Mouse (Mus musculus) embryonic facial prominence, embryonic 11.5 days (tissue): Measurements from ENCODE around the gene Nomo1. TPM values are rescaled to one million over a fixed set of nuclear protein-coding genes. Genes with fewer than 3 reads are reported as not detected.
A peak's percentile ranks its signal among the peaks of the same experiment; 100 is the strongest.

Experiments used
- ATAC-seq: fragments of 200-750 bp; cut with Nextera tagmentation; replicated peaks from 2 replicates; pipeline ENCODE4 v1.8.0; 2017; ENCODE audit warnings: low read depth; ENCODE audit not compliant: insufficient number of reproducible peaks, low FRiP score, low TSS enrichment
- DNase-seq: peaks from one replicate; pipeline ENCODE4 v3.0.0-alpha.2; 2015; ENCODE audit warnings: low spot score
- H3K27ac ChIP-seq: fragments of 300-500 bp; sonication (generic); replicated peaks from 2 replicates; pipeline ENCODE4 v1.5.1; 2014; ENCODE audit warnings: mild to moderate bottlenecking, low read depth, low read length, control low read depth
- H3K27me3 ChIP-seq: fragments of 300-500 bp; sonication (generic); 2 replicates; pipeline ENCODE4 v1.6.1; 2014; ENCODE audit warnings: mild to moderate bottlenecking, low read length, moderate library complexity, mixed read lengths; ENCODE audit not compliant: control insufficient read depth, insufficient read depth
- H3K36me3 ChIP-seq: fragments of 300-500 bp; sonication (generic); replicated peaks from 2 replicates; pipeline ENCODE4 v1.6.1; 2014; ENCODE audit warnings: low read depth, mild to moderate bottlenecking, low read length, moderate library complexity, mixed read lengths; ENCODE audit not compliant: control insufficient read depth, insufficient read depth
- H3K4me1 ChIP-seq: fragments of 300-500 bp; sonication (generic); 2 replicates; pipeline ENCODE4 v1.6.1; 2014; ENCODE audit warnings: low read length, mixed read lengths; ENCODE audit not compliant: control insufficient read depth, insufficient read depth
- H3K4me2 ChIP-seq: fragments of 300-500 bp; sonication (generic); 2 replicates; pipeline ENCODE4 v1.6.1; 2014; ENCODE audit warnings: low read depth, mild to moderate bottlenecking, control low read depth, low read length, moderate library complexity
- H3K4me3 ChIP-seq: fragments of 300-500 bp; sonication (generic); 2 replicates; pipeline ENCODE4 v1.5.1; 2014; ENCODE audit warnings: low read depth, low read length, control low read depth
- H3K9ac ChIP-seq: fragments of 300-500 bp; sonication (generic); replicated peaks from 2 replicates; pipeline ENCODE4 v1.6.1; 2014; ENCODE audit warnings: mild to moderate bottlenecking, control low read depth, low read length
- H3K9me3 ChIP-seq: fragments of 300-500 bp; sonication (generic); replicated peaks from 2 replicates; pipeline ENCODE4 v1.6.1; 2016; ENCODE audit warnings: mild to moderate bottlenecking, low read length, inconsistent platforms, mixed read lengths; ENCODE audit not compliant: control insufficient read depth
- WGBS: fragments of 180-500 bp; shearing (Covaris S2); extraction: QIAGEN DNeasy Blood & Tissue Kit; methylation state at CpG from one replicate; pipeline ENCODE4 v1.1.7; 2014; 5-methylcytosine and 5-hydroxymethylcytosine counted together
- polyA plus RNA-seq: library from polyadenylated mRNA; unstranded; fragments of >200 nt; fragmentation: Nextera tagmentation; extraction: Ambion mirVana; gene quantifications from 2 replicates; pipeline ENCODE4 v1.2.1, GENCODE M21; 2014

The Nomo1 gene
- polyA plus RNA-seq, 1 experiment from 2014 or later: 11.3 TPM

DNA sequence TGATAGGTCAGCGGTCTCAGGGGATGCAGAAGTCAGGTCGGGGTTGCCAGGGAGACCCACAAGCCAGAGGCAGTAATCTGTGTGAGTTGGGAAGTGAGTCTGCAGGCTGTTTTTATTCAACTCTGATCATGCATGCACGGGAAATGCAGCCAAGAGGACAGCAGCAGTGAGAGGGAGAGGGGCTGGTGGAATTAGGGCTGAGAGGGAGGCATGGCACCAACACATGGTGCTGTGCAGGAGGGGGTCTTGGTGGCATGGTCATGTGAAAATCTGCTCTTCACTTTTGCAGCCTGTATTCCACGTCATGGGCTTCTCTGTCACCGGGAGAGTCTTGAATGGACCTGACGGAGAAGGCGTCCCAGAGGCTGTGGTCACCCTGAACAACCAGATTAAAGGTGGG is 16.5 kb downstream of the Nomo1 start:
- H3K4me3 ChIP-seq: no peak overlapping the region
- no peak overlapping the region for H3K4me2 ChIP-seq
- H3K4me1 ChIP-seq: no peaks in the 10 kb centered on the region
- peaks cover 2% of the 10 kb centered on the region; the same call in 1 of the 2 replicates for H3K36me3 ChIP-seq
- no peaks in the 10 kb centered on the region for H3K9me3 ChIP-seq
- H3K9ac ChIP-seq: no peak overlapping the region
- ATAC-seq (no peak), DNase-seq (no peak)
- H3K27me3 ChIP-seq: no peaks in the 10 kb centered on the region
- H3K27ac ChIP-seq: no peak overlapping the region
- 92% methylated on average over 7 of the region's 7 CpGs for WGBS

DNA sequence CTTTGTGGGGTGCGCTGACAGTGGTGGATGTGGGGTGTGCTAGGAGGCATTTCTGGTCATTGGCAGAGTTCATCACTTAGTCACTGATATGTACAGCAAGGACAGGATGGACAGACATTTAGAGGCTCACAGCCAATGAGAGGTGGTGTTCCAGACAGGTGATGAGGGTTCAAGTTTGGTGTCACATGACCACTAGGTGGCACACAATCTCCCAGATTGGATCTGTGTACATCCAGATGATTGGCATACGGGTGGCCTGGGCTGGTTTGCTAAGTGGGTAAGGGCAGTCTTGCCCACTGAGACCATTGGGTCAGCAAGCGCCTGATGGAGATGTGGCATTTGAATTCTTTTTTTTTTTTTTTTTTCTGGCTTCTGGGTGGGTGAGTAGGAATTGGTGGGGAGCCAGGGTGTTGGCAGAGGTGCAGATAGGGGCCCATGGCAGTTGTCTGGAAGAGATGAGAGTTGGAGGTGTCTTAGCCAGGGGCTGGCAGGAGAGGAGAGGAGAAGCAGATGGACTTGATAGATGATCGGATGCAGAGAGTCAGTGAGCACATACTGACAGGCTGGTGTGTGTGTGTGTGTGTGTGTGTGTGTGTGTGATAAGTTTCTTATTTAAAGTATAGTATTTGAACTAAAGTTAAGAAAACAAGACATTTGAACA is 18.8 kb downstream of the Nomo1 start:
- Histone ChIP-seq H3K4me1 (no peaks in the 10 kb centered on the region), H3K27ac (no peak overlapping the region), H3K36me3 (peaks cover 2% of the 10 kb centered on the region; the same call in 1 of the 2 replicates), H3K9me3 (no peaks in the 10 kb centered on the region), H3K4me3 (no peak overlapping the region), H3K27me3 (no peaks in the 10 kb centered on the region), H3K4me2 (no peak overlapping the region), H3K9ac (no peak overlapping the region)
- ATAC-seq (no peak), DNase-seq (peak; percentile 39)
- WGBS: 95% methylated on average over 4 of the region's 4 CpGs

DNA sequence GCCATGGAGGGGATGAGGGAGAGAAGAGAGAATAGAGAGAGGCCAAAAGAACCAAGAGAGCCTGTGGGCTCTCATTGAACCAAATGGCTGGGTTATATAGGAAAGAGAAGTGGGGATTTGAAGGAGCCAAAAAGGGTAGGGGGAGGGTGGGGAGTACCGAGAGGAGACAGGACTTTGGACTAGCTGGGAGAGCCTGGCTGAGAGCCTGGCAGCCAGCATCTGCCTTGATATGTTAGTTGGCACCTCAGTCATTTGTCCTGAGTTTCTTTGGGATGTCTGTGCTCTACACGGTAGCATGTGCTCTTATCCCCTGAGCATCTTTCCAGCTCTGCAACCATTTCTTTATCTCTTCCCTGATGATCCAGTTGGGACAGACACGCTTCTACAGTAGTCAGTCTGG is 20.1 kb downstream of the Nomo1 start:
- Histone ChIP-seq H3K4me2 (no peak overlapping the region), H3K27me3 (no peaks in the 10 kb centered on the region), H3K4me1 (no peaks in the 10 kb centered on the region), H3K36me3 (peaks cover 2% of the 10 kb centered on the region; the same call in 1 of the 2 replicates), H3K4me3 (no peak overlapping the region), H3K9ac (no peak overlapping the region), H3K9me3 (no peaks in the 10 kb centered on the region), H3K27ac (no peak overlapping the region)
- no peak for ATAC-seq
- no peak for DNase-seq
- 98% methylated on average over 3 of the region's 3 CpGs for WGBS

DNA sequence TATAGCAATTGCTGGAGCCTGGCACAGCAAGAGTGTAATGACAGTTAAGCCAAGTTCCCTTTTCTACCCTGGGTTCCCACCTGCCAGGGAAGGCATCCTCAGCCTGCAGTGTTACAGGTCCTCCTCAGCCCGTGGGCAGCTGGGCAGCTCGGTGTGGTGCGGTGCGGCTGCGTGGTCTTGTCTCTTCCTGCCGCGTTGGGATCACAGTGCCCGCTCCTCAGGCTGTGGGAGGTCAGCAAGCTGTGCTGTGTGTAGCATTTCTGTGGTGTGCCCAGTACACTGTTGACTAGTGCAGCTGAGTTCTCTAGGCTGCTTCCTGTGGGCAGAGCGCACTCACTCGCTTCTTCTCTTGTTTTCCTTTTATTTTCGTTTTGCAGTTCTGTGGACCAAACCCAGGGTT is 25.4 kb downstream of the Nomo1 start:
- DNase-seq: no peak
- Histone ChIP-seq H3K9me3 (no peaks in the 10 kb centered on the region), H3K27me3 (no peaks in the 10 kb centered on the region), H3K4me1 (no peaks in the 10 kb centered on the region), H3K4me3 (no peak overlapping the region), H3K36me3 (peaks cover 5% of the 10 kb centered on the region; the same call in 1 of the 2 replicates), H3K9ac (no peak overlapping the region), H3K4me2 (no peak overlapping the region), H3K27ac (no peak overlapping the region)
- WGBS: 91% methylated on average over 11 of the region's 11 CpGs
- no peak for ATAC-seq

DNA sequence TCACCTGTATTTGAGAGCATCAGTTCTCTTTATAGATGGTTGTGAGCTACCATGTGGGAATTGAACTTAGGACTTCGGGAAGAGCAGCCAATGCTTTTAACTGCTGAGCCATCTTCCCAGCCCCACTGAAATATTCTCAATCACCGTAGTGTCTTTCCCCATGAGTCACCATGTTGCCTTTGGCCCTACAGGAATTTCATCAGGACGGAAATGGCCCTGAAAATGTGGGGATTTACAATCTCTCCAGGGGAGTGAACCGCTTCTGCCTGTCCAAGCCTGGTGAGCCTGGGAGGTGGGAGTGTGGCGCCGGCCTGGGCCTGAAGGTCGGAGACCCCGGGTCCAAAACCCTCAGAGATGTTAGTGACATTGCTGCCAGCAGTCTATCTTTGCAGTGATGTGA is 27.2 kb downstream of the Nomo1 start:
- H3K27ac ChIP-seq: no peak overlapping the region
- H3K9me3 ChIP-seq: no peaks in the 10 kb centered on the region
- H3K27me3 ChIP-seq: no peaks in the 10 kb centered on the region
- no peak overlapping the region for H3K9ac ChIP-seq
- no peak overlapping the region for H3K4me3 ChIP-seq
- 93% methylated on average over 8 of the region's 8 CpGs for WGBS
- peaks cover 3% of the 10 kb centered on the region; the same call in 1 of the 2 replicates for H3K36me3 ChIP-seq
- no peak overlapping the region for H3K4me2 ChIP-seq
- no peaks in the 10 kb centered on the region for H3K4me1 ChIP-seq
- ATAC-seq (no peak), DNase-seq (no peak)

DNA sequence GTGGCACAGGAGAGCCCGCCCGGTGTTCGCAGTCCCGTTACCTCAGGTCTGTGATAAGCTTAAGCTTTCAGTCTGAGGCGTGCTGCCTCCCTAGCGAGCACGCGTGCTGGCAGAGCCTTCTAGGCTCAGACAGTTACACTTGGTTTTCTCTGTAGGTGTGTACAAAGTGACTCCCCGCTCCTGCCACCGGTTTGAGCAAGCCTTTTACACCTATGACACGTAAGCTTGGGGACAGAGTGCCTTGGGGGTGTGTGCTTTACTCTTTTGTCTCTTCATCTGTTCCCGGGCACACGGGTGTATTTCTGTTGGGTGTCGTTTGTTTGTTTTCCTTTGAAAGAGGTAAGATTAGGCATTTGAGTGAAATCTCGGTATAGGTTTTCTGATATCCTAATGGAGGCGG is 28.1 kb downstream of the Nomo1 start:
- Histone ChIP-seq H3K4me1 (no peaks in the 10 kb centered on the region), H3K9ac (no peak overlapping the region), H3K36me3 (peaks cover 6% of the 10 kb centered on the region; the same call in 1 of the 2 replicates), H3K27me3 (no peaks in the 10 kb centered on the region), H3K27ac (no peak overlapping the region), H3K9me3 (no peaks in the 10 kb centered on the region), H3K4me2 (no peak overlapping the region), H3K4me3 (no peak overlapping the region)
- WGBS: 95% methylated on average over 16 of the region's 16 CpGs
- ATAC-seq (no peak), DNase-seq (no peak)

DNA sequence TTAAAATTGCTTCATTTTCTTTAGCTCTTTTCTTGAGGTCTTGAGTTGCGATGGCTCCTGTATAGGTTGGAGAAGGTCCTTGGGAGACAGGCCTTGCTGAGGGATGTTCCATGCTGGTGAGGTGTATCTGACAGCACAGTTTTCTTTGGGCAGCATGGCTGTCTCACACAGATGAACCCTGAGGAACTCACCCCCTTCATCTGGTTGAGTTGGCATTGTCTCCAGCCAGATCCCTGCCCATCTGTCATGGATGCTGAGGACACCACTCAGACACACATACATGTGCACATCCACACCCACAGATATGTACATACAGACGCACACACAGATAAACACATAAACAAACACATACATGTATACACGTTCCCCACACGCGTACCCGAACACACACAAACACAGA is 29.8 kb downstream of the Nomo1 start:
- ATAC-seq: no peak
- Histone ChIP-seq H3K36me3 (peaks cover 6% of the 10 kb centered on the region; the same call in 1 of the 2 replicates), H3K27me3 (no peaks in the 10 kb centered on the region), H3K9me3 (no peaks in the 10 kb centered on the region), H3K4me2 (no peak overlapping the region), H3K4me1 (no peaks in the 10 kb centered on the region), H3K9ac (no peak overlapping the region), H3K27ac (no peak overlapping the region), H3K4me3 (no peak overlapping the region)
- WGBS: 97% methylated on average over 6 of the region's 6 CpGs
- DNase-seq: no peak

DNA sequence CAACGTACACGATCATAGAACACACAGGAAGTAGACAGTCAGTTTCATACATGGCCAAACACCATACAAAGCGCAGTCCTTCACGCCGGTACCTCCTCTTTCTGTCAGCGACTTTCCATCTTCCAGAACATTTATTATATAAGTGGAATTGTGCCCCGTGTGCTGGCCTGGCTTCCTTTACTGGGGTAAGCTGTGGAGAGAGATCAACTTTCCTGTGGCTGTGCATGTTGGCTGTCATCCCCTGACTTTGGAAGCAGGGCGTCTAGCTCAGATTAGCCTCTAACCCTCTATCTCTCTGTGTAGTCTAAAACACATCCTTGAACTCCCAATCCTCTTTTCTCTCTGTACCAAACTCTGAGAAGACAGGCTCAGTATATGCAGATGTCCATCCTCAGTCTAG is 35.3 kb downstream of the Nomo1 start:
- H3K4me1 ChIP-seq: no peaks in the 10 kb centered on the region
- H3K4me2 ChIP-seq: no peak overlapping the region
- H3K36me3 ChIP-seq: peaks cover 13% of the 10 kb centered on the region; the same call in 1 of the 2 replicates
- ATAC-seq: no peak
- H3K9ac ChIP-seq: no peak overlapping the region
- no peak for DNase-seq
- WGBS: 93% methylated on average over 8 of the region's 8 CpGs
- no peaks in the 10 kb centered on the region for H3K27me3 ChIP-seq
- H3K27ac ChIP-seq: no peak overlapping the region
- no peaks in the 10 kb centered on the region for H3K9me3 ChIP-seq
- H3K4me3 ChIP-seq: no peak overlapping the region
